Mouse (Mus musculus) stomach, embryonic 14.5 days (tissue): Measurements from ENCODE around the gene Gpsm2. TPM values are rescaled to one million over a fixed set of nuclear protein-coding genes. Genes with fewer than 3 reads are reported as not detected.
"Not testable (repeated sequence)": the region's sequence is repeated elsewhere in the genome, so short reads cannot be mapped to it uniquely, and the experiment has no call there.

Source experiments
- ATAC-seq: fragments of 200-750 bp; cut with Nextera tagmentation; 2 replicates; pipeline ENCODE4 v1.8.0; 2017; ENCODE audit warnings: low read depth, moderate TSS enrichment; ENCODE audit not compliant: insufficient number of reproducible peaks, insufficient read depth, low FRiP score
- H3K27ac ChIP-seq: fragments of 300-500 bp; sonication (generic); 2 replicates; pipeline ENCODE4 v1.5.1; 2014; ENCODE audit warnings: mild to moderate bottlenecking, low read length, moderate library complexity, mixed read lengths
- H3K27me3 ChIP-seq: fragments of 300-500 bp; sonication (generic); 2 replicates; pipeline ENCODE4 v1.6.1; 2014; ENCODE audit warnings: low read length, control low read depth, mixed read lengths; ENCODE audit not compliant: control insufficient read depth, insufficient read depth
- H3K36me3 ChIP-seq: fragments of 300-500 bp; sonication (generic); 2 replicates; pipeline ENCODE4 v1.6.1; 2014; ENCODE audit warnings: mild to moderate bottlenecking, control low read depth, low read length, moderate library complexity, mixed read lengths; ENCODE audit not compliant: control insufficient read depth, insufficient read depth
- H3K4me1 ChIP-seq: fragments of 300-500 bp; sonication (generic); 2 replicates; pipeline ENCODE4 v1.6.1; 2014; ENCODE audit warnings: low read length, control low read depth, mixed read lengths; ENCODE audit not compliant: control insufficient read depth, insufficient read depth
- H3K4me2 ChIP-seq: fragments of 300-500 bp; sonication (generic); replicated peaks from 2 replicates; pipeline ENCODE4 v1.6.1; 2014; ENCODE audit warnings: low read depth, low read length, control low read depth
- H3K4me3 ChIP-seq: fragments of 300-500 bp; sonication (generic); 2 replicates; pipeline ENCODE4 v1.5.1; 2014; ENCODE audit warnings: low read depth, low read length, control low read depth
- H3K9ac ChIP-seq: fragments of 300-500 bp; sonication (generic); replicated peaks from 2 replicates; pipeline ENCODE4 v1.6.1; 2014; ENCODE audit warnings: low read depth, mild to moderate bottlenecking, control low read depth, low read length, moderate library complexity, mixed read lengths
- H3K9me3 ChIP-seq: fragments of 300-500 bp; sonication (generic); 2 replicates; pipeline ENCODE4 v1.6.1; 2016; ENCODE audit warnings: low read depth, low read length, control low read depth; ENCODE audit not compliant: control insufficient read depth
- WGBS: fragments of 180-500 bp; shearing (Covaris S2); extraction: QIAGEN DNeasy Blood & Tissue Kit; methylation state at CpG from one replicate; pipeline ENCODE4 v1.1.7; 2014; 5-methylcytosine and 5-hydroxymethylcytosine counted together
- polyA plus RNA-seq: library from polyadenylated mRNA; unstranded; fragments of >200 nt; fragmentation: Nextera tagmentation; extraction: Ambion mirVana; gene quantifications from 2 replicates; pipeline ENCODE4 v1.2.1, GENCODE M21; 2014

Gene Gpsm2
- polyA plus RNA-seq, 1 experiment from 2014 or later = 58.5 TPM

GRCm38 (mm10) chr3:108699786-108700185 lies 22.3 kb downstream of the Gpsm2 start:
- no peak overlapping the region for H3K9ac ChIP-seq
- ATAC-seq = no peak
- H3K4me3 ChIP-seq = no peak overlapping the region
- H3K4me2 ChIP-seq = no peak overlapping the region
- H3K36me3 ChIP-seq = peaks cover 62% of the 10 kb centered on the region
- no peaks in the 10 kb centered on the region for H3K4me1 ChIP-seq
- H3K27ac ChIP-seq = no peak overlapping the region
- no peaks in the 10 kb centered on the region for H3K27me3 ChIP-seq
- 90% methylated on average over 4 of the region's 4 CpGs for WGBS
- H3K9me3 ChIP-seq = no peaks in the 10 kb centered on the region

- Histone ChIP-seq H3K27me3 (no peaks in the 10 kb centered on the region), H3K27ac (no peak overlapping the region), H3K4me3 (no peak overlapping the region), H3K36me3 (peaks cover 69% of the 10 kb centered on the region), H3K9ac (no peak overlapping the region), H3K9me3 (no peaks in the 10 kb centered on the region), H3K4me2 (no peak overlapping the region), H3K4me1 (no peaks in the 10 kb centered on the region)
- ATAC-seq = no peak
- WGBS = 88% methylated on average over 8 of the region's 8 CpGs
These were observed 23.4 kb downstream of the Gpsm2 start for GRCm38 (mm10) chr3:108698662-108699061.

GRCm38 (mm10) chr3:108694321-108694720 lies 27.8 kb downstream of the Gpsm2 start:
- WGBS = 61% methylated on average over 9 of the region's 9 CpGs
- no peak overlapping the region for H3K9ac ChIP-seq
- peaks cover 55% of the 10 kb centered on the region for H3K36me3 ChIP-seq
- H3K4me1 ChIP-seq = no peaks in the 10 kb centered on the region
- H3K4me3 ChIP-seq = no peak overlapping the region
- no peak overlapping the region for H3K4me2 ChIP-seq
- ATAC-seq = no peak
- no peaks in the 10 kb centered on the region for H3K9me3 ChIP-seq
- H3K27ac ChIP-seq = no peak overlapping the region
- H3K27me3 ChIP-seq = no peaks in the 10 kb centered on the region

GRCm38 (mm10) chr3:108689979-108690378 lies 32.1 kb downstream of the Gpsm2 start:
- WGBS = 66% methylated on average over 4 of the region's 4 CpGs
- no peak overlapping the region for H3K4me2 ChIP-seq
- no peak overlapping the region for H3K9ac ChIP-seq
- no peak for ATAC-seq
- peaks cover 44% of the 10 kb centered on the region for H3K36me3 ChIP-seq
- H3K27me3 ChIP-seq = no peaks in the 10 kb centered on the region
- H3K4me3 ChIP-seq = no peak overlapping the region
- H3K9me3 ChIP-seq = no peaks in the 10 kb centered on the region
- H3K27ac ChIP-seq = no peak overlapping the region
- no peaks in the 10 kb centered on the region for H3K4me1 ChIP-seq

GRCm38 (mm10) chr3:108689446-108689845 lies 32.7 kb downstream of the Gpsm2 start:
- Histone ChIP-seq H3K4me3 (no peak overlapping the region), H3K36me3 (peaks cover 41% of the 10 kb centered on the region), H3K9ac (no peak overlapping the region), H3K9me3 (no peaks in the 10 kb centered on the region), H3K4me2 (no peak overlapping the region), H3K4me1 (no peaks in the 10 kb centered on the region), H3K27ac (no peak overlapping the region), H3K27me3 (no peaks in the 10 kb centered on the region)
- no peak for ATAC-seq
- 82% methylated on average over 8 of the region's 8 CpGs for WGBS

- Histone ChIP-seq H3K9ac (no peak overlapping the region), H3K4me2 (no peak overlapping the region)
These were observed 33.1 kb downstream of the Gpsm2 start for GRCm38 (mm10) chr3:108689015-108689441.

GRCm38 (mm10) chr3:108685701-108686100 lies 36.4 kb downstream of the Gpsm2 start:
- Histone ChIP-seq H3K27ac (no peak overlapping the region), H3K9me3 (no peaks in the 10 kb centered on the region), H3K4me3 (no peak overlapping the region), H3K36me3 (peaks cover 67% of the 10 kb centered on the region), H3K27me3 (no peaks in the 10 kb centered on the region), H3K4me2 (no peak overlapping the region), H3K9ac (no peak overlapping the region), H3K4me1 (no peaks in the 10 kb centered on the region)
- WGBS = 96% methylated on average over 7 of the region's 7 CpGs
- ATAC-seq = no peak

More at GRCm38 (mm10) chr3:108689015-108689441, 33.1 kb downstream of the Gpsm2 start:
- 89% methylated on average over 6 of the region's 6 CpGs for WGBS
- no peak overlapping the region for H3K27ac ChIP-seq
- no peaks in the 10 kb centered on the region for H3K4me1 ChIP-seq
- H3K36me3 ChIP-seq = peaks cover 39% of the 10 kb centered on the region
- no peak for ATAC-seq
- H3K27me3 ChIP-seq = no peaks in the 10 kb centered on the region
- no peaks in the 10 kb centered on the region for H3K9me3 ChIP-seq
- H3K4me3 ChIP-seq = no peak overlapping the region

- not testable (repeated sequence) for H3K4me2 ChIP-seq, ATAC-seq, H3K27me3 ChIP-seq, H3K4me3 ChIP-seq, H3K9ac ChIP-seq, H3K27ac ChIP-seq, H3K9me3 ChIP-seq, H3K4me1 ChIP-seq
- H3K36me3 ChIP-seq = peaks cover 67% of the 10 kb centered on the region
- WGBS = 93% methylated on average over 5 of the region's 5 CpGs
These were observed 38.5 kb downstream of the Gpsm2 start for GRCm38 (mm10) chr3:108683597-108683996.

- no peak overlapping the region for H3K4me2 ChIP-seq
- no peak for ATAC-seq
- H3K27me3 ChIP-seq = no peaks in the 10 kb centered on the region
- no peaks in the 10 kb centered on the region for H3K4me1 ChIP-seq
- WGBS = 82% methylated on average over 4 of the region's 4 CpGs
- H3K9ac ChIP-seq = no peak overlapping the region
- peaks cover 78% of the 10 kb centered on the region for H3K36me3 ChIP-seq
- no peaks in the 10 kb centered on the region for H3K9me3 ChIP-seq
- no peak overlapping the region for H3K4me3 ChIP-seq
- H3K27ac ChIP-seq = no peak overlapping the region
These were observed 41.1 kb downstream of the Gpsm2 start for GRCm38 (mm10) chr3:108681004-108681403.
